ENCODE assay signal across 9 mouse cellular contexts in the genomic region with DNA sequence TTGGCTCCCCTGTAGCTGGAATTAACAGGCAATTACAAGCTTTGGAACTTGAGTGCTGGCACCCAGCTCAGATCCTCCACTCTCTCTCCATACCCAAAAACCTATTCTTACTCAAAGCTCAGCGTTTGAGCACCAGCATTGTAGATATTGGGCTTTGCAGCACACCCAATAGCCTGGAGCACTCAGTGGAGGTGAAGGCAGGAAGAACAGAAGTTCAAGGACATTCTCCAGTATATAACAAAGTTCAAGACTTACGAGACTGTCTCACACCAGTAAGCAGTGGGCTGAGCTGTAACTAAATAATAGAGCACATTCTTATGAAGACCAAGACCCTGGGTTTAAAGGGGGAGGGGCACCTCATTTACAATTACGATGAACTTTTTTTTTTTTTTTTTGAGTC. TPM values are rescaled to one million over a fixed set of nuclear protein-coding genes. Genes with fewer than 3 reads are reported as not detected.
DNase-seq lines count a peak whose midpoint lies in the region; ATAC-seq and TF ChIP-seq lines count a peak whose summit lies in the region.
"Had no signal": no experiment of that assay in that cellular context is flagged by ENCODE, and none has a peak within 500 bp of the region (broad histone marks: within the 10 kb centered on the region; RNA-seq: fewer than 3 reads in every experiment).

No protein-coding gene starts in this region.

- no peak overlapping the region for H3ac ChIP-seq in myocyte (ENCODE audit: control insufficient read depth, insufficient read length)

- TF ChIP-seq POLR2A in myocyte (IDR thresholded peaks at IDR 0.05; ENCODE audit: insufficient read length, low read depth), result no peak

- WGBS in kidney, postnatal 0 days, result 50% methylated on average over 3 of the region's 3 CpGs
- 60% methylated on average over 3 of the region's 3 CpGs for WGBS in embryonic facial prominence, embryonic 13.5 days
- 53% methylated on average over 3 of the region's 3 CpGs for WGBS in intestine, embryonic 15.5 days

- no peak overlapping the region; the same call in 1 of the 2 replicates for H3K9ac ChIP-seq in kidney, postnatal 0 days (ENCODE audit: low read depth, low read length)
- no peak overlapping the region for H3K9ac ChIP-seq in embryonic facial prominence, embryonic 13.5 days
- H3K9ac ChIP-seq in intestine, embryonic 15.5 days, result no peak overlapping the region

- no peaks in the 10 kb centered on the region for H3K27me3 ChIP-seq in kidney, postnatal 0 days (ENCODE audit: insufficient read depth, low read length)
- peaks cover 21% of the 10 kb centered on the region for H3K27me3 ChIP-seq in embryonic facial prominence, embryonic 13.5 days
- H3K27me3 ChIP-seq in intestine, embryonic 15.5 days (replicated peaks), result no peaks in the 10 kb centered on the region
- no peaks in the 10 kb centered on the region for H3K27me3 ChIP-seq in myocyte (ENCODE audit: control insufficient read depth, insufficient read depth, insufficient read length)

- TF ChIP-seq CTCF in kidney, postnatal 0 days (IDR thresholded peaks at IDR 0.05; ENCODE audit: low read depth), result no peak

- no peak for ATAC-seq in kidney, postnatal 0 days (replicated peaks; ENCODE audit: low FRiP score, low read depth)
- ATAC-seq in embryonic facial prominence, embryonic 13.5 days (ENCODE audit: insufficient number of reproducible peaks, insufficient read depth, low FRiP score, low TSS enrichment, low read depth), result no peak
- ATAC-seq in intestine, embryonic 15.5 days, result no peak

- H3K4me1 ChIP-seq in kidney, postnatal 0 days (replicated peaks; ENCODE audit: insufficient read depth, low read length), result peaks cover 23% of the 10 kb centered on the region
- peaks cover 39% of the 10 kb centered on the region for H3K4me1 ChIP-seq in embryonic facial prominence, embryonic 13.5 days
- H3K4me1 ChIP-seq in intestine, embryonic 15.5 days (replicated peaks), result peaks cover 31% of the 10 kb centered on the region

- no peak for DNase-seq in kidney, postnatal 0 days (ENCODE audit: low spot score)
- DNase-seq in kidney, adult 11 months, result no peak
- no peak for DNase-seq in spleen, postnatal 14 days (ENCODE audit: low spot score in 2 of 2)
- DNase-seq in Muller cell, postnatal 12 days (ENCODE audit: inconsistent ontology term), result no peak
- no peak for DNase-seq in embryo, embryonic 9.5 days (ENCODE audit: extremely low spot score)

- 0 out of 2 replicates have a peak, but pooled peaks cover 20% of the 10 kb centered on the region for H3K36me3 ChIP-seq in kidney, postnatal 0 days (ENCODE audit: insufficient read depth, low read length)
- H3K36me3 ChIP-seq in embryonic facial prominence, embryonic 13.5 days, result peaks cover 30% of the 10 kb centered on the region
- peaks cover 21% of the 10 kb centered on the region; the same call in 1 of the 2 replicates for H3K36me3 ChIP-seq in intestine, embryonic 15.5 days
- peaks cover 14% of the 10 kb centered on the region for H3K36me3 ChIP-seq in myocyte (ENCODE audit: control insufficient read depth, insufficient read depth)

- H3K4me3 ChIP-seq in kidney, postnatal 0 days (replicated peaks; ENCODE audit: low read depth, low read length), result peak overlapping the region; percentile 69
- peak overlapping the region; percentile 68 for H3K4me3 ChIP-seq in embryonic facial prominence, embryonic 13.5 days
- H3K4me3 ChIP-seq in intestine, embryonic 15.5 days (replicated peaks), result peak overlapping the region; percentile 66
- H3K4me3 ChIP-seq in myocyte, result peak overlapping the region; percentile 99

- H3K27ac ChIP-seq in kidney, postnatal 0 days, result no peak overlapping the region
- no peak overlapping the region for H3K27ac ChIP-seq in embryonic facial prominence, embryonic 13.5 days
- no peak overlapping the region for H3K27ac ChIP-seq in intestine, embryonic 15.5 days

- peak overlapping the region; percentile 93 for H3K4me2 ChIP-seq in kidney, postnatal 0 days (ENCODE audit: low read length)
- H3K4me2 ChIP-seq in embryonic facial prominence, embryonic 13.5 days, result peak overlapping the region; percentile 97
- peak overlapping the region; percentile 96 for H3K4me2 ChIP-seq in intestine, embryonic 15.5 days (replicated peaks)
- H3K4me2 ChIP-seq in myocyte (ENCODE audit: low read depth), result peak overlapping the region; percentile 99

- H3K9me3 ChIP-seq in kidney, postnatal 0 days (replicated peaks; ENCODE audit: low read length), result no peaks in the 10 kb centered on the region
- no peaks in the 10 kb centered on the region for H3K9me3 ChIP-seq in embryonic facial prominence, embryonic 13.5 days
- no peaks in the 10 kb centered on the region for H3K9me3 ChIP-seq in intestine, embryonic 15.5 days

- H3K79me2 ChIP-seq in myocyte (ENCODE audit: control insufficient read depth, insufficient read depth), result peaks cover 34% of the 10 kb centered on the region

TF ChIP-seq in myocyte, 11 proteins besides CTCF, POLR2A, EP300 and RAD21:
- no peak for TF ChIP-seq MYOD1 (IDR thresholded peaks at IDR 0.05; ENCODE audit: control insufficient read depth in 1 of 3, insufficient read length in 2 of 3, low read depth in 2 of 3)
- no peak for TF ChIP-seq MAX (IDR thresholded peaks at IDR 0.05; ENCODE audit: low read depth)
- TF ChIP-seq MYOG (IDR thresholded peaks at IDR 0.05; ENCODE audit: control insufficient read depth in 1 of 3, insufficient read depth in 1 of 3, insufficient read length in 2 of 3, low read depth in 2 of 3), result no peak
- no peak for TF ChIP-seq E2F4 (IDR thresholded peaks at IDR 0.05; ENCODE audit: insufficient read depth)
- no peak for TF ChIP-seq SRF (IDR thresholded peaks at IDR 0.05; ENCODE audit: control insufficient read depth, insufficient read length, low read depth)
- no peak for TF ChIP-seq POLR2AphosphoS2 (IDR thresholded peaks at IDR 0.05; ENCODE audit: insufficient read length, low read depth)
- TF ChIP-seq REST (IDR thresholded peaks at IDR 0.05; ENCODE audit: insufficient read depth, insufficient read length), result no peak
- no peak for TF ChIP-seq CEBPB (IDR thresholded peaks at IDR 0.05; ENCODE audit: insufficient read depth, poor library complexity, severe bottlenecking)
- TF ChIP-seq TCF3 (IDR thresholded peaks at IDR 0.05; ENCODE audit: insufficient read length, low read depth), result no peak
- no peak for TF ChIP-seq USF1 (IDR thresholded peaks at IDR 0.05; ENCODE audit: low read depth)
- TF ChIP-seq TCF12 (IDR thresholded peaks at IDR 0.05; ENCODE audit: insufficient read depth, poor library complexity, severe bottlenecking), result no peak

RNA-seq across cellular contexts. Expression of gene Hcfc1r1, which starts 0.6 kb away (rescaled TPM):
- polyA plus RNA-seq in kidney, postnatal 0 days (2015; fragmentation: Nextera tagmentation; extraction: Ambion mirVana), result 116 and 120 TPM in 2 replicates
- 64.0 and 79.4 TPM in 2 replicates for polyA plus RNA-seq in embryonic facial prominence, embryonic 13.5 days (2015; fragmentation: Nextera tagmentation; extraction: Ambion mirVana)
- 68.9 and 69.9 TPM in 2 replicates for polyA plus RNA-seq in intestine, embryonic 15.5 days (2015; fragmentation: Nextera tagmentation; extraction: Ambion mirVana)
- polyA plus RNA-seq in myocyte (2012; fragmentation: generic; extraction: Trizol), result 199 TPM

RNA-seq across cellular contexts. Expression of gene Thoc6, which starts 0.9 kb away (rescaled TPM):
- 32.3 and 35.5 TPM in 2 replicates for polyA plus RNA-seq in kidney, postnatal 0 days (2015; fragmentation: Nextera tagmentation; extraction: Ambion mirVana)
- 46.6 and 53.5 TPM in 2 replicates for polyA plus RNA-seq in embryonic facial prominence, embryonic 13.5 days (2015; fragmentation: Nextera tagmentation; extraction: Ambion mirVana)
- polyA plus RNA-seq in intestine, embryonic 15.5 days (2015; fragmentation: Nextera tagmentation; extraction: Ambion mirVana), result 43.0 and 43.2 TPM in 2 replicates
- polyA plus RNA-seq in myocyte (2012; fragmentation: generic; extraction: Trizol), result 30.1 TPM

RNA-seq across cellular contexts. Expression of gene Tnfrsf12a, which starts 4.5 kb away (rescaled TPM):
- 47.0 and 50.0 TPM in 2 replicates for polyA plus RNA-seq in kidney, postnatal 0 days (2015; fragmentation: Nextera tagmentation; extraction: Ambion mirVana)
- 10.4 and 13.1 TPM in 2 replicates for polyA plus RNA-seq in embryonic facial prominence, embryonic 13.5 days (2015; fragmentation: Nextera tagmentation; extraction: Ambion mirVana)
- polyA plus RNA-seq in intestine, embryonic 15.5 days (2015; fragmentation: Nextera tagmentation; extraction: Ambion mirVana), result 24.2 and 24.8 TPM in 2 replicates
- 328 TPM for polyA plus RNA-seq in myocyte (2012; fragmentation: generic; extraction: Trizol)

RNA-seq across cellular contexts. Expression of gene Cldn6, which starts 6.3 kb away (rescaled TPM):
- polyA plus RNA-seq in kidney, postnatal 0 days (2015; fragmentation: Nextera tagmentation; extraction: Ambion mirVana), result 131 and 155 TPM in 2 replicates
- 34.8 and 47.1 TPM in 2 replicates for polyA plus RNA-seq in embryonic facial prominence, embryonic 13.5 days (2015; fragmentation: Nextera tagmentation; extraction: Ambion mirVana)
- polyA plus RNA-seq in intestine, embryonic 15.5 days (2015; fragmentation: Nextera tagmentation; extraction: Ambion mirVana), result 42.8 and 46.2 TPM in 2 replicates
- polyA plus RNA-seq in myocyte (2012; fragmentation: generic; extraction: Trizol), result not detected
- polyA plus RNA-seq: activated CD4-positive, CD25-positive, alpha-beta regulatory T cell, adult 4 months had no signal

RNA-seq across cellular contexts. Expression of gene Cldn9, which starts 11.1 kb away (rescaled TPM):
- polyA plus RNA-seq in kidney, postnatal 0 days (2015; fragmentation: Nextera tagmentation; extraction: Ambion mirVana), result 41.2 and 41.8 TPM in 2 replicates
- 8.7 and 14.3 TPM in 2 replicates for polyA plus RNA-seq in embryonic facial prominence, embryonic 13.5 days (2015; fragmentation: Nextera tagmentation; extraction: Ambion mirVana)
- polyA plus RNA-seq in intestine, embryonic 15.5 days (2015; fragmentation: Nextera tagmentation; extraction: Ambion mirVana), result 1.3 and 2.0 TPM in 2 replicates
- polyA plus RNA-seq in myocyte (2012; fragmentation: generic; extraction: Trizol), result 0.24 TPM
- polyA plus RNA-seq: activated CD4-positive, CD25-positive, alpha-beta regulatory T cell, adult 4 months had no signal
